Mouse (Mus musculus) adrenal gland, postnatal 14 days (tissue): Measurements from ENCODE around the gene Tmem186. TPM values are rescaled to one million over a fixed set of nuclear protein-coding genes. Genes with fewer than 3 reads are reported as not detected.

Source experiments
- DNase-seq: peaks from one replicate; pipeline ENCODE4 v3.0.0; 2021; ENCODE audit warnings: mixed read lengths
- long read RNA-seq, 2 experiments: library from polyadenylated mRNA; stranded (forward); transcript quantifications; one replicate each; pipeline ENCODE4 v2.0.0; 2021
- total RNA-seq: library from RNA; stranded (reverse); gene quantifications from 2 replicates; pipeline ENCODE4 v1.2.3, GENCODE M21; 2021

Tmem186 gene
- total RNA-seq = 22.9 and 23.8 TPM in 2 replicates
- long read RNA-seq, experiment 1, transcript Tmem186-201 (2 exons, 3,391 nt) = major isoform, 38 of 53 reads
- long read RNA-seq, experiment 1, partial matches to known transcripts = 0 of 53 reads
- long read RNA-seq, experiment 1, other reads (novel, unspliced or antisense) = 15 of 53 reads
- long read RNA-seq, experiment 2, transcript Tmem186-201 (2 exons, 3,391 nt) = major isoform, 13 of 22 reads
- long read RNA-seq, experiment 2, partial matches to known transcripts = 0 of 22 reads
- long read RNA-seq, experiment 2, other reads (novel, unspliced or antisense) = 9 of 22 reads

DNA sequence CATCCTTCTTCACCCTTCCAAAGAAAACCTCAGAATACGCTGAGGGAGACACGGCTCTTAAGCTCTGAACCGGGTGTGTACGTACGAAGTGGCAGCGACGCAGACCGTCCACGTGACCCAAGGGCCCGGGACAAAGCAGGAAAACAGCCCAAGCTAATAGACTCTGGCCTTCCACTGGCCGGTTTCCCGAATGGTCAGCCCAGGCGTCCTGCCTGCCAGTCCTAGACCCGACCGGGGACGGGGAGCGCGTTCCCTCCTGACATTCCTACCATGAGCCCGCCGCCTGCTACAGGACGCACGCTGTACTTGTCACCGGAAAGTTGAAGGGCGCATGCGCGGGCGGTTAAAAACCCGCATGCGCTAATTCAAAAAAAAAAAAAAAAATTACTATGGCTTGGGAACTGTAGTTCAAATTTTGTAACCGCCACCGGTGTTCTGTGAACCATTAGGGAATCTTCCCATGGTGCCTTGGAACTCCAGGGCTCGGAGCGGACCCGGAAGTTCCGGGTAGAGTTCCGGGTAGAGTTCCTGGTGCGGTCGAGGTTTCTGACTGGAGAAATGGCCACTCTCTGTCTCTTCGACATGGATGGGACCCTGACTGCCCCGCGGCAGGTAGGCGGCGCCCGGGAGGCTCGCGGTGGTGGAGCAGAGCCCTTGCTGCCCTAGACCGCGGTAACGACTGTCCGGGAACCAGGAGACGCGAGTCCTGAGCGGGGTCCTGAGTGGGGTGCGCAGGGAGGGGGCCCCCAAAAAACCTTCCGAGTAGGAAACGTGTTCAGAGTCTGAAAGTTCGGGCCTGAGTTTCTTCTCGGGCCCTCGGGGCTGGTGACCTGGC is at the start of gene Tmem186, which contains the start of gene Pmm2:
Gene Tmem186 (minus strand): TSS at position 496 of the 835 bp plus-strand sequence.
Gene Pmm2 (plus strand): TSS at position 458 of the 835 bp plus-strand sequence.
- DNase-seq = peak; percentile 89

DNA sequence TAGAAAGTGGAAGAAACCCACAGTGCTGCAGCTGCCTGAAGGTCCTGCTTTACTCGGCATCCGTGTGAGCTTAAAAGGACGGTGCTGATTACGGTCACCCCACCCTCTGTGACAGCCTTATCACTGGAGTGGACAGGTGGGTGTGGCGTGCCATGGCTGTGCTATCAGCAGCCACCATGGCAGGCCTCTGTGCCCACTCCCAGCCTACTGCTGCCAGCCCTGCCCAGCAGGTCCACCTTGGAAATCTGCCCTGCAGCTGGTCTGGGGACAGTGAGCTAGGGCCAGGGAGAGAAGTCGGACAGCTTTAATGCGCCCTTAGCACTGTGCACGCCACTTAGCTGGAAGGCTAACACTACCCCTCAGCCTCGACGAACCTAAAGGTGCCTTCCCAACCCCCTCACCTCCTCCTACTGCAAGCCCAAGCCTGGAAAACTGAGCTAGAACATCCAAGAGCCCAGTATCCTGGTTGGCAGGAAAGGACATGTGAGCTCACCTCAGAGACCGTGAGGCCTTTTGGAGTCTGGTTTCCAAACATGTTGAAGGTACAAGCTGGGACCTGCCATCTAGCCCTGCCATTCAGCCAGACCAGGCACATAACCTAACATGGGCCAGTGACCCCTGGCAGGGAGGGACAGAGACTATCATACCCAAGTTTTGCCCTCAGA is 49.5 kb upstream of the Tmem186 start:
- DNase-seq = no peak

DNA sequence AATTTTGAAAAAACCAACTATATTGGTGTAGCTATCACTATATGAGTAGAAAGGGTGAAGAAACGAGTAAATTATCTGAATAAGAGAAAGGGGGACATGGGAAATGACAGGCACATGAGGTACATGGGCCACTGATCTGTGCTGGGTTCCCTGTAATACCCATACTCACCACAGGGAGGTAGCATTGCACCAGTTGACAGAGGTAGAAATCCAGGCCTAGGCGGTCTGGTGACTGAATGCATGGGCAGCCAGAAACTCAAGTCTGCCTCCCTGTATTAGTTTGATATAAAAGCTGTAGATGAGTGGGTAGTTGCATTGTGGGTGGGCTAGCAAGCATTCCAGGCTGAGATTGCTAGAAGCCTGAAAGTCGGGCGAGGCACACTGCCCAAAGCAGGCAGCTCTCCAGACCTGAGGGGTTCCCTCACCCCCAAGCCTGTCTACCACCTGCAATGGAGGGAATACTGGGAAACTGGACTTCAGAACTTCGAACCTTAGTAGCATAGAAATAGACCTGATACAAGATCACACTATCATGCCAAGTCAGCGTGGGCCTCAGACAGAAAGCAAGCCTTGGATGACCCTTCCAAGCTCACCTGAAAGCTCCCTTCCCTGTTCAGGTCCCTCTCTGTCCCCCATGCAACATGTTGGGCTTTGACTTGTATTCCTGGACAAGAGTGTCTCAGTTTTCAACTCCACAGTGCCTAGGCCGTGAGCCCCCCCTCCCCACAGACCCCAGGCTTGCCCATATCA is 48.8 kb upstream of the Tmem186 start:
- DNase-seq = peak; percentile 87

DNA sequence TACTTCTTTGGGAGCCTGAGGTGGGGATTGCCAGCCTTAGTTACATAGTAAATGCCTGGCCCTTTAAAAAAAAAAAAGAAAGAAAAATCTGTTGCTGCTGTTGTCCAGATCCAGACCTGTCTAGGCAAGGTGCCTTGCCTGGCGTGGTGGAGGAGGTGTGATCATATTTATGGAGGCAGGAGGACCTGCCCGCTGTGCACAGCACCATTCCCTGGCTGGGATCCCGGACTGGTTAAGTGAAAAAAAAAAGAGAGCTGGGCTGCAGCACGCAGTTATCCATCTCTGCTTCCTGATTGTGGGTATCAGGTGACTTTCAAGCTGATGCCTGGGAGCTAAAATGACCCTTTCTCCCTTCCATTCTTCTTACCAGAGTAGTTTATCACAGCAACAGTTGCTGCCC is 47.6 kb upstream of the Tmem186 start:
- DNase-seq = no peak

DNA sequence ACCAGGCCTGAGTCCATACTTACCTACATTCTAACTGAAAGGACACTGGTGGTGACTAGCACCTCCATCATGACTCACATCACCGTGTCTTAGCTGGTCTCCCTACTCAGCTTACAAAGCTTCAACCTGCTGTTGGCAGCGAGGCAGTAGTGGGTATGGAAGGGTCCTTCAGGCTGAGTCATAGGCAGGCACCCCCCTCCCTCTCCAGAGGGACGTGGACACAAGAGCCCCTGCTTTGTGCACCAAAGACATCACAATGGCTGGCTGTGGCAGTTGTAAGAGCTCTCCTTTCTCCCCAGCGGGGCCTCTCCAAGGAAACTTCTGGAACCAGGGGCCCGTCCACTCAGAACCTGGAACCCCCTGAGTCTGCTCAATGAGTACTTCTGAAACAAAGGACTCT is 43.0 kb upstream of the Tmem186 start, which contains the start of gene Gm5767:
Gene Gm5767 (plus strand): TSS at position 301 of the 400 bp plus-strand sequence.
- no peak for DNase-seq

DNA sequence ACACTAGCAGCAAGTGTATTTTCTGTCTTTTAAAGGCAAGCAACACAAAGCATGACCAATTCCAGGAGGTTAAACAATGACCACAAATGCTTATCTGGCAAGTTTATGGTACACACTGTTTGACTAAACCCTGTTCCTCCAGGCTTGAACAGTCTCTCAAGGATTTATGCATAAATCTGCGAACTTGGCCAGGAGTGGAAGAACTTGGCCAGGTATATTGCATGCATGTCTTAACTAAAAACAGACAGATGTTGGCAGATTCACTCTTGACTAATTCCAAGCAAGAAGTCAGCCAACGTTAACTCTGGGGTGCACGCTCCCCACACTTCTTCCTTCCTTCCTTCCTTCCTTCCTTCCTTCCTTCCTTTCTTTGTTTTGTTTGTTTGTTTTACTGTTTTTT is 42.3 kb upstream of the Tmem186 start:
- no peak for DNase-seq

DNA sequence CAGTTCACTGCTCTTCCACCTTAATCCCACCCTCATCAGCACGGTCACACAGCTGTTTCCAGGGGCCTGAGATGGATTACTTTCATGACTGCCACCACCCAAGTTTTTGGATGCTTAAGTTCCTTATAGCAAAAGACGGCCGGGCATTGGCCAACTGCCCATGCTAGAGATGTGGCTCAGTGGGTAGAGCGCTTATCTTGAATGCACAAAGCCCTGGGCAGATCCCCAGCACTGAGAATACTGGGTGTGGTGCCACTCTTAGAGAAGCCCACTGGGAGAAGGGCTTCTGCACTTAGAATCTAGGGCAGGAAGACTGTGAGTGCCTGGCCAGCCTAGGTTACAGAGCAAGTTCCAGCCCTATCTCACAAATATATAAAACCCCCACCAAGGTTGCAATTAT is 41.2 kb upstream of the Tmem186 start:
- no peak for DNase-seq

DNA sequence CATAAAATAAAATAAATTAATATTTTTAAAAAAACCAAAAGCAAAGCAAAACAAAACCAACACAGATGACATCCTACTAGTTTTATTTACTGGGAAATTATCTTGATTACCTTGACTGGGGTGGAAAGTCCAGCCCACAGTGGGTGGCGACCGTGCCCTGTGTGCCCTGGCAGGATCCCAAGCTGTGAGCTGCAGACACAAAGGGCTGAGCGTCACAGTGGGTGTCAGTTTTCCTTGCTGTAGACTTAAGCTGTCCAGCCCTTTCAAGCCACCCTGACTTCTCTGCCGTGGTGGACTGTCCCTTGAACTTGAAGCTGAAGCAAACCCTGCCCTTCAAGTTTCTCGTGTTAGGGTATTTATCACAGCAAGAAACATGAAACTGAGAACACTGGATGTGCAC is 40.5 kb upstream of the Tmem186 start:
- DNase-seq = peak; percentile 70

DNA sequence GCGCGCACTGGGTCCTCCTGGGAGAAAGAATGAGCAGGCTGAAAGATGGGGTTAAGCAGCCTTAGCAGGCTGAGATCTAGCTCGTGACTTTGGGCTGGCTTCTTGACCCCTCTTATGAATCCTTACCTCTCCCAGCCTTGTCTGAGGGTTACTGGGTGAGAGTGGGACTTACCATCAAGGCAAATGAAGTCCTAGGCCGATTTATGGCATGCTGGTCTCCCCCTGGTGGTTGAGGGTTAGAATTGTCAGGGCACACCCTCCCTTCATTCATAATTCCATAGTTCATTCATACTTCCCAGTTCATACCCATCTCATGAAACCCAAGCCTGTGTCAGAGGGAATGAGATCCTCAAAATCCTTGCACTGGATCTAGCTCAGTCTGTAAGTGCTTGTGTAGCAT is 39.3 kb upstream of the Tmem186 start:
- DNase-seq = peak; percentile 77

DNA sequence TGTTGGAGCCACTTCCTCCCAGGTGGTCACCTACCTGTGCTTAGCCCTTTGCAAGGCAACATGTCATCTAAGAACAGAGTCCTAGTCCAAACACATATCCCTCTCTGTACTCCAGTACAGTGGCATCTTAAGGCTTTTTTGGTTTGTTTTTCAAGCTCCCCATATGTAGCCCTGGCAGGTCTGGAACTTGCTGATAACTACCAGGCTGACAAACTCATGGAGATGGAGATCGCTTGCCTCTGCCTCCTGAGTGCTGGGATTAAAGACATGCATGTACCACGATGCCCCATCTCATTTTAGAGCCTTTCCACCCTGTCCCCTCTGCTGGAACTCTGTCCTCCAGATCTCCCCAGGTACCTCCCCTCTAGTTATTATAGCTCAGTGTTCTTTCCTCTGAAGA is 38.7 kb upstream of the Tmem186 start:
- no peak for DNase-seq

DNA sequence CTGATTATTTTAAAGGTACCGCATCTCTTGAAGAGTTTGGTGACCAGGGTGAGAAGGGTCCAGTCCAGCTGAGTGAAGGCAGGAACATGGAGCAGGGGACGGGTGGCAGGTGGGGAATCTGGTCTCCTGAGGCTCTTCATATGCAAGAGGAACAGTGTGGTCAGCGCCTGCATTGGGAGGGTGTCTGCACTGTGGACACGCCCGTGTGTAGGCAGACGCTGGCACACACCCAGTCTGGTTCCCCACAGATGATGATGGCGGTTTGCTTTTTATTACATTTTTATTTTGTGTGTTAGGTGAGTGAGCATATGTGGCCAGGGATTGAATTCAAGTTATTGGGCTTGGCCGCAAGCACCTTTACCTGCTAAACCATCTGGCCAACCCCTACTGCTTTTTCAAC is 38.0 kb upstream of the Tmem186 start:
- no peak for DNase-seq

DNA sequence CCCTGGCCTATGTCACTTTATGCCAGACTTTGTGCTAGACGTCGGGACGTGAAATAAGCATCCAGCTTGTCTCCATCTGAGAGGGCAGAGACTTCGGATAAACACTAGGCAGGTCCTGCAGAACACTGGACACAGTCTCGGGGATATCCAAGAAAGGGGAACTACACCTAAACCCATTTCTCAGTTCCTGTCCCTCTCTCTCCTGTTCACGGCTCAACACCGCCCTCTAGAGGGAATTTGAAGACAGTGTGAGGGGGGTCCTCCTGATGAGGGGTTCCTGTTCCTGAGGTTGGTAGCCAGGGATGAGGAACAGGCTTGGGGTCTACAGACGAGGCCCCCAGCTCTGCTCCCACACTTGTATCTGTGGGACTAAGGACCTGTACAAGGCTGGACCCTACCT is 36.7 kb upstream of the Tmem186 start:
- peak; percentile 71 for DNase-seq

DNA sequence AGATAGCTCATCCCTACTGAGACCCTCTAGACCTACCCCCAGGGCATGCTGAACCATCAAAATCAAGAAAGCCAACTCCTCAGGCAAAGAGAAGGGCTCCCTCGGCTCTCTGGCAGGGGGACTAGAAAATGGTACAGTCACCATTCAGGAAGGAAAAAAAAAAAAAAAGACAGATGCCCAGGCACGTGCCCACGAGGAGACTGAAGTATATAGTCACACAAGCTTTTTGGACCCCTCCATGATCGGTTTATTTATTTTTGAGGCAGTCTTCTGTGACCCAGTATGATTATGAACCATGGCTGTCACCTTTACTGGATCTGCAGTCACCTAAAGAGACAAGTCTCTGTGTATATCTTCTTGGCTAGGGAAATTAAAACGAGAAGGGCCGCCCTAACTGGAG is 35.8 kb upstream of the Tmem186 start:
- DNase-seq = no peak

DNA sequence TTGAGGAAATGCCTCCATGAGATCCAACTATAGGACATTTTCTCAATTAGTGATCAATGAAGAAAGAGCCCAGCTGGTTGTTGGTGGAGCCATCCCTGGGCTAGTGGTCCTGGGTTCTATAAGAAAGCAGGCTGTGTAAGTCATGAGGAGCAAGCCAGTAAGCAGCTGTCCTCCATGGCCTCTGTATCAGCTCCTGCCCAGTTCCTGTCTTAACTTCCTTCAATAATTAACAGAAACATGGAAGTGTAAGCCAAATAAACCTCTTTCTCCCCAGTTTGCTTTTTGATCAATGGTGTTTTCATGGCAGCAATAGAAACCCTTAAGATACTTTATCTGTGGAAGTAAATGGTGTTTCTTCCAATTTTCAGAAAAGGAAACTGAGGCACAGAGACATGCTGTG is 35.3 kb upstream of the Tmem186 start:
- DNase-seq = no peak

DNA sequence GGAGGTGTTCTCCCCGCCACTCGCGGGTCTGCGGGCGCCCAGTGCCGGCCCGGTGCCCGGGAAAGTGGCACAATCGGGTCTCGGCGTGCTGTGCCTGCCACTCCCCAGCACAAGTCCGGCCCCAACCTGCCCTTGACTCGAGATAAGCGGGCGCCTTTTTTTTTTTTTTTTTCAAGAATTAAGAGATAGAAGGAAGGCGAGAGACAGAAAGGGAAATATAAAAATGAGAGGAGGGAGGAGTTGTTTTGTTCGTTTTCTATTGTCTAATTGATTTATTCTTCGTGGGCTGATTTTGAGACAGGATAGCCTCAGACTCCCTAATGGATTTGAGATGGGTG is 34.8 kb upstream of the Tmem186 start:
- DNase-seq = no peak

DNA sequence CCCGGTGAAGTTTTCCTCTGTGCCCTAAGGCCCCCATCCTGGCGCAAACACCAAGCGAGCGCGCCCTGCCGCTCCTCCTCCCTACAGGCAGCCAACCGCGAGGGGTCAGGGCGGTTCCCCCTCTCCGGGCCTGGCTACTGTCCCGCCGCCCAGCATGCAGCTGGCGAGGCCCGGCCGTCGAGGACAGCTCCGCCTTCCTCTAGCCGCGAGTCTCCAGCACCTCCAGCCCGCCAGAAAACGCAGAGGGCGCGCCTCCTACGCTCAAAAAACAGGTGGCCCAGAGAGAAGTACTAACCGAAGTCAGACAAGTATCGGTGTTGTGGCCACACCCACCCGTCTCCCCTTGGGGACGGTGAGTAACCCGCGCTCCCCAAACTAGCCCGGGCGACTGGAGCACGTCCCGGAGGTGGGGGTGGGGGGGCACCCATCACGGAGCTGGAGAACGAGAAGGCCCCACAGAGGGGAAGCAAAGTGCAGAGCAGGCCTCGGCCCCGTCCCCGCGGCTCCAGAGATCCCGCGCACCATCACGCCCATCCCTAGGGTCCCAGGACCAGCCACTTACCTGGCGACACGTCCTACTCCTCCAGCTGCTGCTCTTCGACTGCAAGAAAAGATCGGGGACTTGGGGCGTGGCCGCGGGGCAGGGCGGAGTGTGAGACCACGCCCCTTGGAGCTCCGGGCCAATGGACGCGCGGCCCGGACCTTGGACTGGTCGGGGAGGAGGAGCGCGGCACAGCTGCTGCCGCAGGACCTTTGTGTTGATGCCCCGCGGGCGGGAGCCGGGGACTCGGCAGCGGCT is 34.2 kb upstream of the Tmem186 start, which contains the start of gene Carhsp1:
Gene Carhsp1 (minus strand): TSS at position 605 of the 799 bp plus-strand sequence.
- peak; percentile 97 for DNase-seq

DNA sequence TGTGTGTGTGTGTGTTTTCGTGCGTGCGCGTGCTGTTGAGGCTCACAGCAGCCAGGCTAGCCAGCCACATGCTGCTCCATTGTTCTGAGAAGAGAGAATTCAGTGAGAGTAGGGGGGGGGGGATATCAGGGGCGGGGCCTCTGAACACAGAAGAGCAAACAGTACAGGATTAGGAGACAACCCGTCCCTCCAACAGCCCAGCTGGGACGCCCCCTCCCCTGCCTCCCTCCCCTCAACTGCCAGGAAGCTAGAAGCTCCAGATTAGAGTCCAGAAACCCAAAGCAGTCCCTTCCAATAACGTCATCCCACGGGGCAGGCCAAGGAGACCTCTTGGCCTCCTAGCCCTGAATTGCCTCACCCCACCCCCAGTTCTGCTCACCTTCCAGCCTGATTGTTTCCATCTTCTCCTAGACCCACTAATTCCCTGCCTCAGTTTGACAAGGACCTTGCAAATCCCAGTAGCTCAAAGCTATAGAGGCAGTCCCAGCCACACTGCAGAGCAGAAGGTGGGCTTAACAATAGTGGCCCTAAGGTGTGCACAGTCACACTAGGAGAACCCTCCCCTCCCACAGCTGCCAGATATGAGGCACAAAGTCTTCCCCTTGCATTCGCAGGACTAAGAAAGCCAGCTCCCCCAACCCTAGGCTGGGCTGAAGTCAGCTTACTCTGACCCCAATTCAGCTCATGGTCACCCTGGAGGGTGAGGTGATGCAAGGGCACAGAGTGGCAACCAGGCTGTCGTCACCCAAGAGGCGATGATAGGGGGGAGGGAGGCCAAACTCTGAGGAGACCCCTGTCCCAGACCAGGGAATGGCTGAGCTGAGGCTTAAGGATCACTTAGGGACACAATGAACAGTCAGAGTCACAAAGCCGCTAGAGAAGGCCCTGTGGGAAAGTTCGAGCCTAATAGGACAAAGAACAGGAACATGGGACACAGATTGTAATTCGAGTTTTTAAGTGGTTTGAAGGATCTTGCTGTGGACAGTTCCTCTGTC is 32.8 kb upstream of the Tmem186 start:
- DNase-seq = peak; percentile 67

DNA sequence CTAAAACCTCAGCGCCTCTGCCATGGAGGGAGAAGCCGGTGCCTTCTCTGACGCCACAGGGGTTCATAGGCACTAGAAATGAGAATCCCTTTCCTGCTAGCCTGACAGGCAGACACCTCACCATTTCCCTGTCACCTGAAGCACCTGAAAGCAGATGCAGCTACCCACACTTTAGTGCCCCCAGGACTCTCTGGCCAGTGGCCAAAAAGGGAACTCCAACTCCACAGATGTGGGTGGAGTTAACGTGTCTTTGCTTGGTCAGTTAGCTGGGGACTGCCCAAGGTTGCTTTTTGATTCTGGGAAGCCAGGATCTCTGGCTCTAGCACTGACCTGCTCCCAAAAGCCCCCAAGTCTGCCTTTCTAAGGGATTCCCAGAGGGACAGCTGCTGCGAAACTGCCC is 31.9 kb upstream of the Tmem186 start:
- DNase-seq = no peak

DNA sequence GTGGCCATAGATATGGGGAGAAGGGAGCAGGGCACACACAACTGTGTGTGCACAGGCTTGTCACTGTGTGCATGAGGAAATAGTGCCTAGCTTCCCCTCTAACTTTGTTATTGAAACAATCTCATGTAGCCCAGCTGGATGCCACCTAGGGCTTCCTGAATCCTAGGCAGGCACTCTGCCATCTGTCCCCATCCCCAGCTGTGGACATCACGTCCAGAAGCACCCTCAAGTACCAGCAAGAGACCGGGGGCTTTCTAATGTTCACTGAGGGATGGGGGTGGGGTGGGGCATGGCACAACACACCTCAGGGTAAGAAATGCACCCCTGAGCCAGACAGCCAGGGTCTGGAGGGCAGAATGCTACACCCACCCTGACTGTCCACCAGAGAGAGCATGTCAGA is 30.9 kb upstream of the Tmem186 start:
- DNase-seq = no peak

DNA sequence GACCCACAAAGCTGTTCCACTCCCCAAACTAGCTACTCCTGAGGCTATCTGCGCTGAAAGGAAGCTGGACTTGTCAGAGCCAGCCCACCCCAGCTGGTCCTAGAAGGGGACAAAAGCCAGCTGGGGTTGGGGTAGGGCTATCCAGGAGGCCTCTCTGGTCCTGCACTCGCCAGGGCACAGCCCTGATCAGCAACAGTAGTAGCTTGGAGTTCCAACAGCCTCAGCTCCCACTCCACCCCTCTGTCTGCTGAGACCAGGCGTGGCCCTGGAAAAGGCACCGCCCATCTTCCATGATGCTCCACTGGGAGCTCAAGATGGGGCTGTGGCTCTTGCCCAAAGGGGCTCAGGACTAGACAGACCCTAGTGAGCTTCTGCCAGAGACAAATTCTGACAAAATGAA is 30.3 kb upstream of the Tmem186 start:
- peak; percentile 46 for DNase-seq
